Mouse (Mus musculus) T-helper 1 cell (primary cell): Measurements from ENCODE around the gene Thbd.

ENCODE experiments used
- in situ Hi-C: fragments of 300-600 bp; cut with MboI, MseI; formaldehyde crosslinking; loops from one replicate; pipeline ENCODE4 v1.15.1; 2025; ENCODE audit warnings: high pct_unique_total_duplicates

The Thbd gene

GRCm38 (mm10) chr2:148407870-148408760, at the start of gene Thbd:
Thbd (minus strand) TSS chr2:148408188.
- in situ Hi-C loops = no loop called here

- in situ Hi-C loops = no loop called here
Observed at GRCm38 (mm10) chr2:148455341-148455740, 47.4 kb upstream of the Thbd start.

GRCm38 (mm10) chr2:148454014-148454542, 46.1 kb upstream of the Thbd start:
- in situ Hi-C loops = no loop called here

GRCm38 (mm10) chr2:148453061-148453460, 45.1 kb upstream of the Thbd start:
- in situ Hi-C loops = no loop called here

GRCm38 (mm10) chr2:148451498-148451897, 43.5 kb upstream of the Thbd start:
- in situ Hi-C loops = no loop called here

GRCm38 (mm10) chr2:148450616-148451015, 42.6 kb upstream of the Thbd start:
- in situ Hi-C loops = no loop called here

GRCm38 (mm10) chr2:148449659-148450058, 41.7 kb upstream of the Thbd start:
- in situ Hi-C loops = no loop called here

- in situ Hi-C loops = no loop called here
Observed at GRCm38 (mm10) chr2:148446446-148446845, 38.5 kb upstream of the Thbd start.

GRCm38 (mm10) chr2:148445616-148446015, 37.6 kb upstream of the Thbd start:
- in situ Hi-C loops = no loop called here

- in situ Hi-C loops = no loop called here
Observed at GRCm38 (mm10) chr2:148444472-148444871, 36.5 kb upstream of the Thbd start.

- in situ Hi-C loops = no loop called here
Observed at GRCm38 (mm10) chr2:148443249-148443958, 35.4 kb upstream of the Thbd start, which contains the start of gene Cd93. Cd93 (minus strand) TSS chr2:148443563.

GRCm38 (mm10) chr2:148442710-148443109, 34.7 kb upstream of the Thbd start:
- in situ Hi-C loops = no loop called here

- in situ Hi-C loops = no loop called here
Observed at GRCm38 (mm10) chr2:148442172-148442571, 34.2 kb upstream of the Thbd start.

- in situ Hi-C loops = no loop called here
Observed at GRCm38 (mm10) chr2:148441421-148441820, 33.4 kb upstream of the Thbd start.

GRCm38 (mm10) chr2:148439691-148440276, 31.8 kb upstream of the Thbd start:
- in situ Hi-C loops = no loop called here

- in situ Hi-C loops = no loop called here
Observed at GRCm38 (mm10) chr2:148436285-148436684, 28.3 kb upstream of the Thbd start.

- in situ Hi-C loops = no loop called here
Observed at GRCm38 (mm10) chr2:148432346-148432745, 24.4 kb upstream of the Thbd start.

- in situ Hi-C loops = no loop called here
Observed at GRCm38 (mm10) chr2:148430941-148431340, 23.0 kb upstream of the Thbd start.

GRCm38 (mm10) chr2:148429001-148429505, 21.1 kb upstream of the Thbd start:
- in situ Hi-C loops = no loop called here

- in situ Hi-C loops = no loop called here
Observed at GRCm38 (mm10) chr2:148428523-148428922, 20.5 kb upstream of the Thbd start.

GRCm38 (mm10) chr2:148427553-148427952, 19.6 kb upstream of the Thbd start:
- in situ Hi-C loops = no loop called here
